Mouse (Mus musculus): ENCODE measurements at regions not wholly inside any gene's neighbourhood (a gene's known extent, or its start where the extent isn't known, plus 50 kb on each side); places are given as distances from the start of the nearest gene placed in this dataset.

DNA sequence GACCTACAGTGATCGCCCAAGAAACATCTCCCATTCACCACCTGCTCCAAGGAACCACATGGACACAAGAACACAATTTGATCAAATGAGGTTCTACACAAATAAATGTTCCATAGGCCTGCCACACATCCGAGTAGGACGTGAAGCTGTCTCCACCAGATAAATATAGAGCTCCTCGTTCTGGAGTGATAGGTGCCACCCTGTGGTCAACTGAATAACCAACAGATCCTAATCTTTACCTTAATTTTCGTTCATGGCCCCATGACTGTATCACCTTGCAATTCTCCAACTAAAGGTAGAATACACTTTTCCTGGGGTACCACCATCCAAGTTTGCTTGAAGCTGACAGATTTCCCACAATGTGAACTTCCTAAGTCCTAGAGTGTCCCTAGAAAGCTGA, 257.4 kb downstream of the Map2k4 start:
- whole genome bisulfite sequencing, result 56% methylated on average over 5 of the region's 5 CpGs
- no peak for DNase-seq (ENCODE audit: extremely low read depth, low read depth, low spot score)
- H3K4me1 ChIP-seq (ENCODE audit: control insufficient read depth, insufficient read depth, low read length), result no peaks in the 10 kb centered on the region

DNA sequence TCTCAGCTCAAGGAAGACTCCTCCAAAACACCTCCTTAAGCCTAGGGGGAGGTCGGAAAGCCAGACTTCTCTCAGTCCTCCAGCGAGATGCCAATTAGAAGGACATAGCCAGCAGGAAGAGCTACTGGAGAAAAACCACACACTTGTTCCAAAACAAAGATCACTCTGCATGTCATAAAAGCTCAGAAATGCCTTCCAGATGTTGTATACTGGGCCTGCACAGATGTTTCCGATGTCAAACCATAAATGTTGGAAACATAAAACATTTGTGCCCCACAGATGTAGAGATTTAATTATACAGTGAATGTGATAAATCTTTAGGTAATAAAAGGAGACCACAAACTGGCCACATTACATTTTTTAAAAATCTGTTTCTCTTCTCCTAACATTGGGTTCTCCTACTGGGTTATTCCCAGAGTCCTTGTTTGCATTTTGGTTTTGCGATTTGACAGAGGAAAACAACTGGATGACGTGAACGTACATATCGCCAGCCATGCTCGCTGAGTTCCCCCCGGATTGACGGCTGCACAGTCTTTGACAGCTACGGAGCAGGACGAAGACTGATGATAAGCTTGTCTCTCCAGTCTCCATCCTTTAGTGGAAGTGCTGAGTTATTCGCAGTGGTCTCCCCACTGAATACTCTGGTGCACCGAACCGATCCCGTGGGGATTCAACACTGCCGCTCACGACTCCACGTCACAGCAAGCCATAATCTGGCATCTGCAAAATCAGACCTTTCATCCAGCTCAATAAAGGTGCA, 235.5 kb upstream of the Myocd start:
- Histone ChIP-seq H3K4me3 (ENCODE audit: insufficient read depth, low read depth, low read length) (no peak overlapping the region), H3K36me3 (ENCODE audit: control insufficient read depth, insufficient read depth, low read length) (no peaks in the 10 kb centered on the region), H3K27me3 (ENCODE audit: control insufficient read depth, insufficient read depth, low read length) (no peaks in the 10 kb centered on the region), H3K27ac (replicated peaks; ENCODE audit: insufficient read depth, low read depth, low read length) (no peak overlapping the region), H3K4me1 (ENCODE audit: control insufficient read depth, insufficient read depth, low read length) (no peaks in the 10 kb centered on the region), H3K9ac (ENCODE audit: low read depth, low read length) (no peak overlapping the region), H3K79me2 (ENCODE audit: control insufficient read depth, insufficient read depth, low read length) (no peaks in the 10 kb centered on the region)
- DNase-seq (ENCODE audit: extremely low read depth, low read depth, low spot score), result no peak
- TF ChIP-seq CTCF (IDR thresholded peaks at IDR 0.05; ENCODE audit: low read depth, low read length) (no peak), POLR2A (IDR thresholded peaks at IDR 0.05; ENCODE audit: extremely low read depth, insufficient read depth, low read length) (no peak)
- WGBS, result 88% methylated on average over 19 of the region's 19 CpGs

More for the DNA sequence above, 257.4 kb downstream of the Map2k4 start:
- no peak overlapping the region for H3K4me3 ChIP-seq (ENCODE audit: insufficient read depth, low read depth, low read length)
- no peak overlapping the region for H3K27ac ChIP-seq (replicated peaks; ENCODE audit: insufficient read depth, low read depth, low read length)
- H3K36me3 ChIP-seq (ENCODE audit: control insufficient read depth, insufficient read depth, low read length), result no peaks in the 10 kb centered on the region
- TF ChIP-seq CTCF (IDR thresholded peaks at IDR 0.05; ENCODE audit: low read depth, low read length) (no peak), POLR2A (IDR thresholded peaks at IDR 0.05; ENCODE audit: extremely low read depth, insufficient read depth, low read length) (no peak)
- H3K27me3 ChIP-seq (ENCODE audit: control insufficient read depth, insufficient read depth, low read length), result no peaks in the 10 kb centered on the region; the same call in 1 of the 2 replicates
- H3K79me2 ChIP-seq (ENCODE audit: control insufficient read depth, insufficient read depth, low read length), result no peaks in the 10 kb centered on the region
- H3K9ac ChIP-seq (ENCODE audit: low read depth, low read length), result no peak overlapping the region

DNA sequence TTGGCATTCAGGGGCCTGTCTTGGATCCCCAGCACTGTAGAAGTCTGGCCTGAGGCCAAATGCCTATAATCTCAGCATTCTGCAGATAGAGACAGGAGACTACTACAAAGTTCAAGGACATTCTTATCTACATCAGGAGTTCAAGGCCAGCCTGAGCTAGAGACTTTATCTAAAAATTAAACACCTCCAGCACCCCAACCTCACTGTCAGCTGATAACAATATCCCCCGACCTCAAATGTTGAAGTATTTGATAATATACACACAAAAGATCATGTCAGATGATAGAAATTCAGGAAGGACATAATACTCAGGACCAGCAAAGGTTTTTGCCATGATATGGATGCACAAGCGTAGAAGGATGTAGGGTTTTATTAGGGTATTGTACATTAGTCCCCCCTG, 228.2 kb upstream of the Myocd start:
- Histone ChIP-seq H3K9ac (ENCODE audit: low read depth, low read length) (no peak overlapping the region), H3K27me3 (ENCODE audit: control insufficient read depth, insufficient read depth, low read length) (no peaks in the 10 kb centered on the region), H3K4me3 (ENCODE audit: insufficient read depth, low read depth, low read length) (no peak overlapping the region), H3K4me1 (ENCODE audit: control insufficient read depth, insufficient read depth, low read length) (no peaks in the 10 kb centered on the region), H3K36me3 (ENCODE audit: control insufficient read depth, insufficient read depth, low read length) (no peaks in the 10 kb centered on the region), H3K79me2 (ENCODE audit: control insufficient read depth, insufficient read depth, low read length) (no peaks in the 10 kb centered on the region), H3K27ac (replicated peaks; ENCODE audit: insufficient read depth, low read depth, low read length) (no peak overlapping the region)
- 58% methylated on average over 2 of the region's 2 CpGs for WGBS
- TF ChIP-seq CTCF (IDR thresholded peaks at IDR 0.05; ENCODE audit: low read depth, low read length) (no peak), POLR2A (IDR thresholded peaks at IDR 0.05; ENCODE audit: extremely low read depth, insufficient read depth, low read length) (no peak)
- no peak for DNase-seq (ENCODE audit: extremely low read depth, low read depth, low spot score)

DNA sequence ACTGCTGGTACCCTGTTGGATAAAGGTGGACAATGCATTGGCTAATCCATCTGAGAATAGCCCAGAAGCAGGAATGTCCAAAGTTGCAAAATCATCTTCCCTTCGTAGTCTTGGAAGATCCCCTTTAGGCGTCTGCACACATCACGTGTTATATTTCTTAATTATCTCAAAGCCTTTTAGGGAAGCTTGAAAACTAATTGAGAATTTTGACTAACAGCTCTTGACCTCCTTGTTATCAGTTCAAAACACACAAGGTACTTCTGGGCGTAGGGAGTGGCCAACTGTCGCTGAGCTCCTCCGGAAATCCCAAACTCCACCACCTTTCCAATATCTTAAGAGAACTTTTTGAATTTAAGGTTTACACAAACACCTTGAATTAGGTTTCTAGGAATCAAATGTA, 227.6 kb upstream of the Myocd start:
- DNase-seq (ENCODE audit: extremely low read depth, low read depth, low spot score), result no peak
- TF ChIP-seq POLR2A (IDR thresholded peaks at IDR 0.05; ENCODE audit: extremely low read depth, insufficient read depth, low read length) (no peak), CTCF (IDR thresholded peaks at IDR 0.05; ENCODE audit: low read depth, low read length) (no peak)
- 93% methylated on average over 6 of the region's 6 CpGs for WGBS
- Histone ChIP-seq H3K27me3 (ENCODE audit: control insufficient read depth, insufficient read depth, low read length) (no peaks in the 10 kb centered on the region), H3K27ac (replicated peaks; ENCODE audit: insufficient read depth, low read depth, low read length) (no peak overlapping the region), H3K4me1 (ENCODE audit: control insufficient read depth, insufficient read depth, low read length) (no peaks in the 10 kb centered on the region), H3K79me2 (ENCODE audit: control insufficient read depth, insufficient read depth, low read length) (no peaks in the 10 kb centered on the region), H3K9ac (ENCODE audit: low read depth, low read length) (no peak overlapping the region), H3K4me3 (ENCODE audit: insufficient read depth, low read depth, low read length) (no peak overlapping the region), H3K36me3 (ENCODE audit: control insufficient read depth, insufficient read depth, low read length) (no peaks in the 10 kb centered on the region)

DNA sequence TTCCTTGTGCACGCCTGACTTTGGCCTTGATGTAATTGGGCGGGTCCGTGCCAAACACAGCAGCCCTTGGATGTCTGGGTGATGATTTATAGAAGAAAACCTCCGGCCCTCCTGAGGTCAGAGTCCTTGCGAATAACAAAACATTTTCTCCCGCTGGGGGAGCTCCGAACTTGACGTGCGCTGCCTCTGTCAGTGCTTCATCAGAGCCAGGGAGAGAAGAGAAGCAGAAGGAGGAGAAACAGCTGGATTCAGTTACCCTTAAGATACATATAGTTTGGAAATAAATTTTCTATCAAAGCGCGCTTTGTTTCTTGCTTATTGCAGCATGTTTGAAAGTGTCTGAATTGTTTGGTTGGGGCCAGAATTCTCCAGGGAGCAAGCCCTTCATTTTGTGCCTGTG, 225.2 kb upstream of the Myocd start:
- DNase-seq (ENCODE audit: extremely low read depth, low read depth, low spot score), result no peak
- Histone ChIP-seq H3K36me3 (ENCODE audit: control insufficient read depth, insufficient read depth, low read length) (no peaks in the 10 kb centered on the region), H3K27ac (replicated peaks; ENCODE audit: insufficient read depth, low read depth, low read length) (no peak overlapping the region)

DNA sequence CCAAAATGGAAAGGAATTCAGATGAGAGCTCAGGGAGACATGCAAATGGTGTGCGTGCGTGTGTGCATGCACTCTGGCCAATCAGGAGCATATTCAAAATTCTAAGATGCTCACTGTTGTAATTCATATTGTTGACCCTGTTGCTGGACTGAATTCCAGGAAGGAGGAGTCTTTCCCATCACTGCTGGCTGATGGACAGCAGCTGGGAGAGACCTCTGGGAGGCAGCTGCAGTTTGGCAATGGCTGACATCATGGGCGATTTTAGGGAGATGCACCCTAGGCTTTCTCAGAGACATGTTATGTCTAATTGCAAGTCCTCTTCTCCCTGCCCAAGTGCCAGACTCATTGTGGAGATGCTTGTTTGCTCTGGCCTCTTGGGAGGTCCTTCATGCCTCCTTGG, 220.6 kb upstream of the Myocd start:
- Histone ChIP-seq H3K27ac (replicated peaks; ENCODE audit: insufficient read depth, low read depth, low read length) (no peak overlapping the region), H3K79me2 (ENCODE audit: control insufficient read depth, insufficient read depth, low read length) (no peaks in the 10 kb centered on the region), H3K27me3 (ENCODE audit: control insufficient read depth, insufficient read depth, low read length) (no peaks in the 10 kb centered on the region), H3K4me1 (ENCODE audit: control insufficient read depth, insufficient read depth, low read length) (no peaks in the 10 kb centered on the region), H3K4me3 (ENCODE audit: insufficient read depth, low read depth, low read length) (no peak overlapping the region), H3K36me3 (ENCODE audit: control insufficient read depth, insufficient read depth, low read length) (no peaks in the 10 kb centered on the region), H3K9ac (ENCODE audit: low read depth, low read length) (no peak overlapping the region)
- WGBS, result 93% methylated on average over 3 of the region's 3 CpGs
- TF ChIP-seq CTCF (IDR thresholded peaks at IDR 0.05; ENCODE audit: low read depth, low read length) (no peak), POLR2A (IDR thresholded peaks at IDR 0.05; ENCODE audit: extremely low read depth, insufficient read depth, low read length) (no peak)
- DNase-seq (ENCODE audit: extremely low read depth, low read depth, low spot score), result no peak

More for the DNA sequence above, 225.2 kb upstream of the Myocd start:
- Histone ChIP-seq H3K4me1 (ENCODE audit: control insufficient read depth, insufficient read depth, low read length) (no peaks in the 10 kb centered on the region), H3K27me3 (ENCODE audit: control insufficient read depth, insufficient read depth, low read length) (no peaks in the 10 kb centered on the region), H3K79me2 (ENCODE audit: control insufficient read depth, insufficient read depth, low read length) (no peaks in the 10 kb centered on the region), H3K9ac (ENCODE audit: low read depth, low read length) (no peak overlapping the region), H3K4me3 (ENCODE audit: insufficient read depth, low read depth, low read length) (no peak overlapping the region)
- TF ChIP-seq POLR2A (IDR thresholded peaks at IDR 0.05; ENCODE audit: extremely low read depth, insufficient read depth, low read length), result no peak
- WGBS, result 21% methylated on average over 11 of the region's 11 CpGs

All from liver, adult 2 months (tissue).